Mouse (Mus musculus) bone marrow, adult 2 months (tissue): ENCODE results near the gene Adora1.

ENCODE experiments used
- CTCF ChIP-seq: fragments of 200-500 bp; IDR thresholded peaks from 2 replicates; pipeline ENCODE4 v1.5.1; 2011; ENCODE audit warnings: low read length, control low read depth; ENCODE audit not compliant: control insufficient read depth, insufficient read depth
- POLR2A ChIP-seq: fragments of 200-500 bp; IDR thresholded peaks from 2 replicates; pipeline ENCODE4 v1.6.1; 2011; ENCODE audit warnings: low read depth, mild to moderate bottlenecking, control low read depth, low read length, borderline replicate concordance; ENCODE audit not compliant: control insufficient read depth

GRCm38 (mm10) chr1:134233681-134234454 lies 1.4 kb downstream of the Adora1 start:
- TF ChIP-seq CTCF = no peak
- TF ChIP-seq POLR2A = no peak
